Mouse (Mus musculus) C2C12 (cell line): ENCODE results near the gene Cald1. TPM values are rescaled to one million over a fixed set of nuclear protein-coding genes. Genes with fewer than 3 reads are reported as not detected.

Experiments
- H3K27me3 ChIP-seq: one replicate; pipeline ENCODE4 v1.6.1; 2011; ENCODE audit not compliant: control insufficient read depth, insufficient read depth, insufficient read length
- H3K36me3 ChIP-seq: one replicate; pipeline ENCODE4 v1.6.1; 2011; ENCODE audit not compliant: control insufficient read depth, insufficient read depth
- H3K4me3 ChIP-seq: one replicate; pipeline ENCODE4 v1.5.1; 2011; ENCODE audit warnings: mild to moderate bottlenecking, control low read depth; ENCODE audit not compliant: poor library complexity, insufficient read depth, severe bottlenecking
- H3K79me2 ChIP-seq: one replicate; pipeline ENCODE4 v1.6.1; 2011; ENCODE audit not compliant: control insufficient read depth, insufficient read depth
- H3K79me3 ChIP-seq: one replicate; pipeline ENCODE4 v1.6.1; 2011; ENCODE audit warnings: low read depth, control low read depth
- H3ac ChIP-seq: one replicate; pipeline ENCODE3; 2011; ENCODE audit warnings: low read depth; ENCODE audit not compliant: control insufficient read depth, insufficient read length
- CEBPB ChIP-seq: IDR thresholded peaks from one replicate; pipeline ENCODE4 v1.6.1; 2011; ENCODE audit warnings: low read depth, mild to moderate bottlenecking, control low read depth, moderate library complexity
- CTCF ChIP-seq: IDR thresholded peaks from one replicate; pipeline ENCODE4 v1.5.1; 2011; ENCODE audit not compliant: control insufficient read depth, insufficient read depth, insufficient read length
- FOSL1 ChIP-seq: IDR thresholded peaks from one replicate; pipeline ENCODE4 v1.8.0; 2011; ENCODE audit warnings: mild to moderate bottlenecking, low read length; ENCODE audit not compliant: poor library complexity, insufficient read depth, severe bottlenecking
- MAX ChIP-seq: IDR thresholded peaks from one replicate; pipeline ENCODE4 v1.6.1; 2011; ENCODE audit warnings: mild to moderate bottlenecking, control low read depth
- MYOD1 ChIP-seq: IDR thresholded peaks from one replicate; pipeline ENCODE4 v1.6.1; 2011; ENCODE audit warnings: low read depth; ENCODE audit not compliant: control insufficient read depth, insufficient read length
- MYOG ChIP-seq: IDR thresholded peaks from one replicate; pipeline ENCODE4 v1.6.1; 2011; ENCODE audit not compliant: control insufficient read depth, insufficient read length; ENCODE audit errors: extremely low read depth
- USF1 ChIP-seq: IDR thresholded peaks from one replicate; pipeline ENCODE4 v1.6.1; 2011; ENCODE audit warnings: low read depth, mild to moderate bottlenecking, control low read depth, moderate library complexity
- polyA plus RNA-seq: library from polyadenylated mRNA; unstranded; fragments of >200 nt; fragmentation: generic; extraction: Trizol; gene quantifications from one replicate; pipeline ENCODE4 v1.2.1, GENCODE M21; 2012; ENCODE audit warnings: missing spikeins

Gene Cald1
- polyA plus RNA-seq, 1 experiment: 180 TPM

DNA sequence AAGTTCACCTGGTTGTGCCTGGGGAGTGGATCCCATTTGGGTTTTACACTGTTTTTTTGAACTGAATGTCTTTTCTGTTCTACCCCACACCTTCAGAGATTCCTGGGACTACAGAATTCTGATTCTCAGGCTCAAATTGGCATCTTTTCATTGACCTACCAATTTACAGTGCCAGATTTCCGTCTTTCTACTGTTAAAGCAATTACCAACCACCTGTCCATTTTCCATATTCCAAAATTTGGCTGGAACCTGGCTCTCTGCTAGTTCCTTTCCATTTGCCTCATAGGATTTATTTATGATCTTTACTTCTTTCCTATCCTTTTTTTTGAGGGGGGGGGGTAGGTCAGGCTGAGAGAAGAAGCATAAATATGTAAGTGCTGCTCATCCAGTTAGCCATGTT is 4.9 kb upstream of the Cald1 start:
- Histone ChIP-seq H3K27me3 (no peaks in the 10 kb centered on the region), H3K4me3 (no peak overlapping the region), H3K79me2 (peaks cover 1% of the 10 kb centered on the region), H3K79me3 (no peaks in the 10 kb centered on the region), H3ac (no peak overlapping the region), H3K36me3 (no peaks in the 10 kb centered on the region)
- no peak for TF ChIP-seq CTCF

DNA sequence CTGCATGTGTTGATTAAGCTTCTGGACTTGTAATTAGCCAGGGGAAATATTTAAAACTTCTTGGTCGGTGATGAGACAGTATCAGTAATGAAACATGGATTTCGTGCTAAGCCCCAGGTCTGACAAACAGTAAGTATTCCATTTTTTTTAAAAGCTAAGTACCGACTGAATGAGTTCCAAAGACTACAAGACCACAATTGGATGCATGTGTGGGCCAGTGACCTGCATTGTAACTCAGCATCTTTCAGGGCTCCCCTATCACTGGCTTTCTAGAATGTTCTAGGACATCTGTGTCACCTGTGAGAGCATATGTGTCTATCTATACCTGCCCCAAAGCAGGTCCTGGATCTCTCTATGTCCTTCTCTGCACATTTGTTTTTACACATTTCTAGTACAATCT is 984 bp upstream of the Cald1 start:
- peaks cover 41% of the 10 kb centered on the region for H3K79me2 ChIP-seq
- peaks cover 33% of the 10 kb centered on the region for H3K79me3 ChIP-seq
- H3K36me3 ChIP-seq: no peaks in the 10 kb centered on the region
- H3ac ChIP-seq: no peak overlapping the region
- TF ChIP-seq CEBPB (no peak), MAX (no peak), MYOG (no peak), MYOD1 (no peak), USF1 (no peak), FOSL1 (no peak), CTCF (no peak)
- no peaks in the 10 kb centered on the region for H3K27me3 ChIP-seq
- H3K4me3 ChIP-seq: no peak overlapping the region

GRCm38 (mm10) chr6:34599171-34599570 is 871 bp downstream of the Cald1 start:
- peaks cover 4% of the 10 kb centered on the region for H3K36me3 ChIP-seq
- peak overlapping the region; percentile 51 for H3K4me3 ChIP-seq
- TF ChIP-seq MAX (no peak), MYOG (no peak)
- H3ac ChIP-seq: peak overlapping the region; percentile 89
- peaks cover 50% of the 10 kb centered on the region for H3K79me3 ChIP-seq
- peaks cover 59% of the 10 kb centered on the region for H3K79me2 ChIP-seq
- no peaks in the 10 kb centered on the region for H3K27me3 ChIP-seq

- H3K79me3 ChIP-seq: peaks cover 55% of the 10 kb centered on the region
- TF ChIP-seq MYOD1 (no peak), CTCF (no peak), USF1 (no peak), MAX (no peak), MYOG (no peak), CEBPB (no peak), FOSL1 (no peak)
- peaks cover 7% of the 10 kb centered on the region for H3K36me3 ChIP-seq
- peaks cover 64% of the 10 kb centered on the region for H3K79me2 ChIP-seq
- peak overlapping the region; percentile 51 for H3K4me3 ChIP-seq
- H3ac ChIP-seq: peak overlapping the region; percentile 89
- no peaks in the 10 kb centered on the region for H3K27me3 ChIP-seq
These were observed 1.4 kb downstream of the Cald1 start for GRCm38 (mm10) chr6:34599631-34600111.

DNA sequence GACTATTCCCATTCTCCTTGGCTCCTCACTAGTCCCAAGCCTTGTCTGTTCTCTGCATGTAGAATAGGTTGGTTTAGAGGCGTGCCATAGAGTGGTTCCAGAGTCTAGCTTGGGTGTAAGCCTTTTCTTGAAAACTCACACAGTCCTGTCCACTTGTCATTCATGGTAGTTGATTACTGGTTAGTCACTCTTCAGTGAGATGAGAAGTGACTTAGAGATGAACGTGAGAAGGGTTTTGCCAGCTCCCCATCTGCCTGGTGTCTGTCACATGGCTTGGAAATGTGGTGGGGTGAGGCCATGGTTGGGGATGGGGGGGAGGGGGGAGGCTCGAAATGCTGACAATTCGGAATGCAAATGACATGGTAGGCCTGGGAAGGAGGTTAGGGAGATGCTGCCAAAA is 2.5 kb downstream of the Cald1 start:
- no peak overlapping the region for H3K4me3 ChIP-seq
- no peak overlapping the region for H3ac ChIP-seq
- H3K79me2 ChIP-seq: peaks cover 76% of the 10 kb centered on the region
- peaks cover 67% of the 10 kb centered on the region for H3K79me3 ChIP-seq
- peaks cover 7% of the 10 kb centered on the region for H3K36me3 ChIP-seq
- TF ChIP-seq CEBPB (no peak), MYOD1 (no peak), MAX (no peak), MYOG (no peak), USF1 (no peak), FOSL1 (no peak), CTCF (no peak)
- H3K27me3 ChIP-seq: no peaks in the 10 kb centered on the region

- TF ChIP-seq CEBPB: no peak
- TF ChIP-seq USF1: no peak
- TF ChIP-seq CTCF: no peak
- no peak for TF ChIP-seq MYOD1
- TF ChIP-seq MAX: no peak
- TF ChIP-seq FOSL1: no peak
- no peak for TF ChIP-seq MYOG
- Histone ChIP-seq H3K4me3 (no peak overlapping the region), H3ac (no peak overlapping the region), H3K27me3 (no peaks in the 10 kb centered on the region), H3K79me3 (peaks cover 77% of the 10 kb centered on the region), H3K36me3 (peaks cover 12% of the 10 kb centered on the region), H3K79me2 (peaks cover 88% of the 10 kb centered on the region)
These were observed 3.8 kb downstream of the Cald1 start for GRCm38 (mm10) chr6:34602091-34602490.
